Mouse (Mus musculus) G1E (cell line): ENCODE measurements around the gene Abhd2.

Source experiments
- CTCF ChIP-seq: IDR thresholded peaks from 2 replicates; pipeline ENCODE4 v1.5.1; 2012; ENCODE audit warnings: low read depth, low read length, inconsistent platforms, mixed read lengths
- GATA1 ChIP-seq: IDR thresholded peaks from 2 replicates; pipeline ENCODE4 v1.6.1; 2012; ENCODE audit warnings: borderline replicate concordance, low read length, inconsistent platforms, mixed read lengths
- GATA2 ChIP-seq: IDR thresholded peaks from 2 replicates; pipeline ENCODE4 v1.6.1; 2012; ENCODE audit warnings: low read depth, low read length, inconsistent platforms, borderline replicate concordance
- POLR2AphosphoS5 ChIP-seq: IDR thresholded peaks from 2 replicates; pipeline ENCODE4 v1.6.1; 2012; ENCODE audit warnings: low read depth, low read length, inconsistent platforms; ENCODE audit not compliant: insufficient replicate concordance
- TAL1 ChIP-seq: conservative IDR thresholded peaks from 2 replicates; pipeline ENCODE4 v1.6.1; 2012; ENCODE audit warnings: low read depth, low read length, inconsistent platforms, mixed read lengths

DNA sequence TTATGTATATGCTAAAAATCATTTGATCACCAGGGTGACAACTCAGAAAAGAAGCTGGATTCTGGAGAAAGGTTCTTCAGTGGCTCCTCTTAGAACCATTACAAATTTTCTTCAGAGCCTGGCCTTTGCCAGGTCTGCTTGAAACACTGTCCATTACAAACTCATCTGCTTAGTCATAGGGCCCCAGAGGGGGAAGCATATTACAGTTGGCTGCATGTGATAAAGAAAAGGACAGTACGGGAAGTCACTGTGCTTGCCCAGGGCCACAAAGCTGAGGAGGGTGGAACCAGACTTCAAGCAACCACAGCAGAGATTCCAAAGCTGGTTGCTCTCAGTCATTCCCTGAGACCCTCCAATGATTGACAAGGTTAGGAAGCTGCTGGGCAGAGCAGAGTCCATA lies 3.1 kb upstream of the Abhd2 start:
- TF ChIP-seq CTCF: no peak
- no peak for TF ChIP-seq POLR2AphosphoS5
- no peak for TF ChIP-seq GATA1
- TF ChIP-seq TAL1: peak; percentile 43
- no peak for TF ChIP-seq GATA2
